Mouse (Mus musculus): ENCODE measurements around the gene Cdh3.

GRCm38 (mm10) chr8:106584942-106585670 is 74.4 kb downstream of the Cdh3 start:
- TF ChIP-seq CTCF (IDR thresholded peaks at IDR 0.05; ENCODE audit: control insufficient read depth, insufficient read depth, low read length) (no peak), POLR2A (IDR thresholded peaks at IDR 0.05; ENCODE audit: borderline replicate concordance, control insufficient read depth, low read depth, low read length) (no peak)

Measured in bone marrow, adult 2 months (tissue).